Mouse (Mus musculus) cortical plate, adult 2 months (tissue): ENCODE data around the gene Dapl1.

ENCODE experiments used
- CTCF ChIP-seq: fragments of 200-500 bp; IDR thresholded peaks from 2 replicates; pipeline ENCODE4 v1.5.1; 2011; ENCODE audit warnings: mild to moderate bottlenecking, control low read depth, low read length; ENCODE audit not compliant: insufficient read depth; ENCODE audit errors: extremely low read depth
- POLR2A ChIP-seq: fragments of 200-500 bp; IDR thresholded peaks from 2 replicates; pipeline ENCODE4 v1.6.1; 2011; ENCODE audit warnings: mild to moderate bottlenecking, low read length, control low read depth; ENCODE audit not compliant: insufficient read depth; ENCODE audit errors: extremely low read depth

DNA sequence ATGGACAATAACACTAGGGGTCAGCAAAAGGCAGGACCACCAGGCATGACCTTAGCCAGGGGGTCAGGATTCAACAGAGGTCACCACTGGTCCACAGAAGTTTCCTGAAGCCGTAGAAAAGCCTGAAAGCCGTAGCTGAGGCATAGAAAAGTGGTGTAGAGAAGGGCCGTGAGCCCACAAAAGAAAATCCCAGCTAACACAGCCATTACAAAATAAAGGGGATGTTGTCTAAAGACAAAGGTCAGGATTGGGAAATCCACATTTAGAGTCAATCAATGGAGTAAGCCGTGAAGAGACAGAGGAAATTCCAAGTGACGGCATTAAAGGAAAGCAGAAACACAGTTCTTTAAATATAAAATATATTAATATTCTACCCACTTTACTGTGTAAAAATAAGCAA lies 18.8 kb upstream of the Dapl1 start:
- TF ChIP-seq CTCF (no peak), POLR2A (no peak)
